Mouse (Mus musculus): ENCODE results near the gene Gtf2ird1.
A peak's percentile ranks its signal among the peaks of the same experiment; 100 is the strongest.
"Not testable (repeated sequence)": the region's sequence is repeated elsewhere in the genome, so short reads cannot be mapped to it uniquely, and the experiment has no call there.

Gene Gtf2ird1

GRCm38 (mm10) chr5:134456503-134456962 is at the start of gene Gtf2ird1:
Gene Gtf2ird1 (minus strand): TSS chr5:134456716.
- DNase-seq: peak; percentile 81 to 87

GRCm38 (mm10) chr5:134505810-134506292 is 49.3 kb upstream of the Gtf2ird1 start:
- no peak for DNase-seq

DNA sequence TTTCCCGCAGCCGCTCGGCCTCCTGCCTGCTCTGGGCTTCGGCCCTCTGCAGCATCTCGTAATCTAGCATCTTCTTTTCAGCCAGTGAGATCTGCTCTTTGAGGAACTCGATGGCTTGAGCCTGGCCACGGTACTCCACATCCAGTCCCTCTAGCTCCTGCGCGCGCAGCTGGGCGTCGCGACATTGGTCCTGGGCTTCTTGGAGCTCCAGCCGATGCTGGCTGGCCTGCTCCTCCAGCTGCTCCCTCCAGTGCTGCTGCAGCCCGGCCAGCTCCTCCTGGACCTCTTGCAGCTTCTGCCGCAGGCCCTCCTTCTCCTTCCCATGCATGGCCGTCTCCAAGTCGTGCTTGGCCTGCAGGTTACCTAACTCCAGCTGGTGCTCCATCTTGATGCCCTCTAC is 46.1 kb upstream of the Gtf2ird1 start:
- no peak for DNase-seq

DNA sequence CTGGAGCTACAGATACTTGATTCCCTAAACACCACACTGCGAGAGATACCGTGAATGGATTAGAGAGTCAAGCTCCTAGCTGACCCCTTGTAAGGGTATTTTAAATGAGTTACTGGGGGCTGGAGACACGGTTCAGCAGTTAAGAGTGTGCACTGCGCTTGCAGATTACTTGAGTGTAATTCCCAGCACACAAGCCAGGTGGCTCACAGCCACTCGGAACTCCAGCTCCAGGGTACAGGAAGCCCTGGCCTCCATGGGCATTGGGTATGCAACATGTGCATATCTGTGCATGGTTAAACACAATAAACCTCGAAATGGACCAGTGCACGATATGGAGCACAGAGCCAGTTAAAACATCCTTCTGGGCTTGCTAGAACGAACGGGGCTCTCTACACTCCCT is 44.9 kb upstream of the Gtf2ird1 start:
- DNase-seq: no peak

DNA sequence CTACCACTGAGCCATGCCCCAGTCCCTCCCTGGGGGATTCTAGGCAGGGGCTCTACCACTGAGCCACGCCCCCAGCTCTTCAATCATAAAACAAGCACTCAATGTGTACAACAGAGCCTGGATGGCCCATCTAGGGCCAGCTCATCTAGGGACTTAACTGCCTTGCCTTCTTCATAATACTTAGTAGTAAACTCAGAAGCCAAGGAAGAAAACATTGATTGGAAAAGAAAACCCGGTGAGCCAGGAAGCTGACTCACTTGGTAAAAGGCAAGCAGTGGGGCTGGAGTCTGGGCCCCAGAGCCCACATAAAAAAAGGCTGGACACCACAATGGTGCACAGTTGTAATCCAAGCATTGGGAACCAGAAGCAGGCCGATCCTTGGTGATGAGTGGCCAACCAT is 44.2 kb upstream of the Gtf2ird1 start:
- DNase-seq: no peak

GRCm38 (mm10) chr5:134500062-134500461 is 43.5 kb upstream of the Gtf2ird1 start:
- DNase-seq: peak; percentile 53 to 70

DNA sequence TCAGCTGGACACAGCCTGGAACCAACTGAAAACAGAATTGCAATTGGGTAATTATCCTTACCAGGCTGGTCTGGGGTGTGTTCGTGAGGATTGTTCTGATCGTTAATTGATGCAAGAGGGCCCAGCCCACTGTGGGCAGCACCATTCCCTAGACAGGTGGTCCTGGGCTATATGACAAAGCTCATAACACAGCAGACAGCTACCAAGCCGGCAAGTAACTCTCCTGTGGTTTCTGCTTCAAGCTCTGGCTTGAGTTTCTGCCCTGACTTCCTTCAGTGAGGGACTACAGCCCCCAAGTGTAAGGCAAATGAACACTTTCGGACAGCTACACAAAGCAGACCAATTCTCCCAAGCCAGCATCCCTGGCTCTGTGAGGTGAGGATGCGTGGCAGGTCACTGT is 40.5 kb upstream of the Gtf2ird1 start:
- DNase-seq: no peak

- no peak for DNase-seq
These were observed 39.3 kb upstream of the Gtf2ird1 start for GRCm38 (mm10) chr5:134495796-134496195.

DNA sequence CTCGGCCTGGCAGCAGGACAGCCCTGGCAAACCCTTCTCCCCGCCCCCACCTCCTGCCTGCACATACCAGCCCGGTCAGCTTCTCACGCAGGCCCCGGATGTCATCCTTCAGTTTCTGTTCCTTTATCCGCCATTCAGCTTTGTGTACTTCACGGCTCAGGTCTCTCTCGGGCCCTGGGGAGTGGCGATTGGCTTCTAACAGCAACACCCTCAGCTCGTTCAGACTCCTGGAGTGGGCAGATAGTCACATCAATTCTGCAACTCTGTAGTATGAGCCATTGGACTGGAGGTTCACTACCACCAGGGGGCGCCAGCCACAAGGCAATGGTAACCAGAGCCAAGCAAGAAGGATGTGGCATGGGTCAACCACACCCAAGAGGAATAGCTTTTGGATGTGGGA is 37.6 kb upstream of the Gtf2ird1 start:
- peak; percentile 89 to 92 for DNase-seq

DNA sequence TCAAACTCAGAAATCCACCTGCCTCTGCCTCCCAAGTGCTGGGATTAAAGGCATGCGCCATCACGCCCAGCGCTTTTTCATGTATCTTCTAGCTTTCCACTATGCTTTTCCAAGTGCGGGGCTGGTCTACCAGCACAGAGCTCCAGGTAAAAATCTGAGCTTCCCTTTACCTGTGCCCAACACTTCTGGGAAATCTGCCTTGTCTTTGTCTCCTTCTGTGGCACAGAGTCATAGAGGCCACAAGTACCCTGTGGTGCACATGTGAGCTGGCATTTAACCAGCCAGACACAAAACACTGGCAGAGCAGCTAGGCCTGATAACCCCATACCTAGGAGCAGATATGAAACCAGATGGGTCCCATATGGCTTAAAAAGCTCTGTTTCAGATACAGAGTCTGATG is 36.4 kb upstream of the Gtf2ird1 start:
- no peak for DNase-seq

GRCm38 (mm10) chr5:134491712-134492417 is 35.3 kb upstream of the Gtf2ird1 start:
- DNase-seq: peak; percentile 90 to 93

DNA sequence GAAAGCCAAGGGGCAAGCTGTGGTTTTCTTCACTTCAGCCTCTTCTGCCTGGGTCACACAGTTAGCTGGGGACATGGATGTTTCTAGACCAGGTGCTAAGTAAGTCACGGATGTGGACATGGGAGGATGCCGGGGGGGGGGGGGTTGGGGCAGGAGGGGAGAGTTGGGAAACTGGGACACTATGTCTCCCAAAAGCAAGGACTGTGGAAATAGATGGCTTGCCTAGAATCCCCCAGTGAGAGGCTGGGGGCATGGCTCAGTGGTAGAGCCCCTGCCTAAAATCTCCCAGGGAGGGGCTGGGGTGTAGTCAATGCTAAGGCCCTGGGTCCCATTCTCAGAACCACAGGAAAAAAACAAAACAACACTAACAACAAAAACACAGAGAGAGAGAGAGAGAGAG is 34.7 kb upstream of the Gtf2ird1 start:
- no peak for DNase-seq

DNA sequence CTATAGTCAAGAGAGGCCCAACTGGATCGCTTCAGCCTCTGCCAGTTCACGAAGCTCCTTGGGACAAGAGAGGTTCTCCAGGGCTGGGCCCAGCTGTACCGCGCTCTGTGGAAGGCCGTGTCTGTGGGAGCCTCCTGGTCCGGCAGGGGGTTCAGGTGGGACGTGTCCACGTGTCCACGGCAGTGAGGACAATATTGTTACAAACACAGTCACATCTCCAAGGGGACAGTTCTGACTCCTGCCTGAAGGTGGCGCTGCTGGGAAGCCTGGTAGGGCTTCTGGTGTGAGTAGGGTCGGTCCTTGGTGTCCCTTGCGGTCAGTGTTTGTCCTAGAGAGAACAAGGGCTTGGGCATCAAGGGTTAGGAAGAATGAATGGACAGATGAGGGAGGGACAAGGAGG is 33.9 kb upstream of the Gtf2ird1 start:
- peak; percentile 50 to 54 for DNase-seq

- peak; percentile 69 to 71 for DNase-seq
These were observed 33.1 kb upstream of the Gtf2ird1 start for GRCm38 (mm10) chr5:134489583-134489982.

GRCm38 (mm10) chr5:134488596-134488995 is 32.1 kb upstream of the Gtf2ird1 start:
- DNase-seq: no peak

DNA sequence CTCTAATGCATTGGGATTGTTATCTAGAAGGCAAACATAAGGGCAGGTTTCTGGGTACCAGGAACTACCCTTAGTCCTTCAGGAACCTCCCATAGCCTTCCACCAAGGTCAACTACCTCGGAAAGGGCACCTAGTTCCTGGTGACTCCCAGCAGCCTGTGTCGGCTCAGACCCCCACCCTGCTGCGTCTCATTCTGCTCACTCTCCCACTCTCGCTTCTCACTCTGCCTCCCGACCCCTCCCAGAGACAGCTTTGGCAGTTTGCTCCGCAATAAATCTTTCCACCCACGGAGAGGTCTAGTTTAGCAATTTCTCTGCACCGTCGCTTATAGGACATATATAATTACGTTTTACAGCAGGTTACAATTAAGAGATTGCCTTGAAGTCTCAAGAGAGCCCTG is 31.5 kb upstream of the Gtf2ird1 start:
- DNase-seq: no peak

- peak; percentile 50 to 78 for DNase-seq
These were observed 29.6 kb upstream of the Gtf2ird1 start for GRCm38 (mm10) chr5:134485900-134486665.

GRCm38 (mm10) chr5:134485183-134485730 is 28.7 kb upstream of the Gtf2ird1 start:
- DNase-seq: no peak

- no peak for DNase-seq
These were observed 26.8 kb upstream of the Gtf2ird1 start for GRCm38 (mm10) chr5:134483291-134483690.

DNA sequence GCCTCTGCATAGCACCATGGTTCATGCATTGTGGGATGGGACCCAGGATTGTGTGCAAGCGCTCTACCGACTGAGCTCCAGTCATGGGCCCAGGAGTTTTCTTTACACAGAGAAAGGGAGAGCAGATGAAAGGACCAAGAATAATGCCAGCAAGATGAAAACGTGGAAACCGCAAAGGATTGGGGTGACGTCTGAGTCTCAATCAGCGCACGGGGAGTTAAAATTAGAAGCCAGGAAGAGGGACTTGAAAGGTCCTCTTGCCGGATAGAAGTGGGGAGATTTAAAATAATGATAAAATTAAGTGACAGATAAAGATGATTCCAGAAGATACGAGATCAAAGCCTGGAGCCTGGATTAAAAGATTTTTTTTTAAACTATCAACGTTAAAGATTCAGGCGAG is 25.8 kb upstream of the Gtf2ird1 start:
- DNase-seq: no peak

- DNase-seq: not testable (repeated sequence)
These were observed 22.4 kb upstream of the Gtf2ird1 start for GRCm38 (mm10) chr5:134478886-134479285.

DNA sequence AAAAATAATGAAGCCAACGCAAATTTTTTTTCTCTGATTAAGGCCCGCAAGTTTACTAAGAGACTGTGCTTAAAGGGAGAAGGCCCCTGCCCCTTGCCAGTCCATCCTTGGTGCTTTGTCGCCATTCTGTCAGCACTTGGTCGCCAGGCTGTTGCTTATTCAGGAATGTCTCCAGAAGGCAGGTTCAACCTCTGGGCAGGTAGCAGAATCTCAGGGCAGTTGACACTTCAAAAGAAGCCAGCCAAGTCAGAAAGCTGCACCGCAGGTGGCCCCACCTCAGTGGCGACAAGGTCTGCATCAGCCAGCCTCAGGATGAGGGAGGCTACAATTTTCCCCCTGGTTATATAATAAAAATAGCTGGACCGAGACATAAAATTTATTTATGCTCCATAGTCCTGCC is 19.2 kb upstream of the Gtf2ird1 start:
- not testable (repeated sequence) for DNase-seq

GRCm38 (mm10) chr5:134475006-134475605 is 18.6 kb upstream of the Gtf2ird1 start:
- no peak for DNase-seq
